Mouse (Mus musculus) megakaryocyte, embryonic 14.5 days (primary cell): ENCODE results near the gene Lif. TPM values are rescaled to one million over a fixed set of nuclear protein-coding genes. Genes with fewer than 3 reads are reported as not detected.

Experiments used
- H3K27me3 ChIP-seq: replicated peaks from 2 replicates; pipeline ENCODE3; 2012; ENCODE audit warnings: inconsistent platforms
- H3K36me3 ChIP-seq: replicated peaks from 2 replicates; pipeline ENCODE3; 2012; ENCODE audit warnings: low read length, inconsistent platforms, mixed read lengths
- H3K4me1 ChIP-seq: 2 replicates; pipeline ENCODE4 v1.6.1; 2012; ENCODE audit warnings: inconsistent platforms
- H3K4me3 ChIP-seq: replicated peaks from 2 replicates; pipeline ENCODE3; 2012; ENCODE audit warnings: moderate library complexity, mild to moderate bottlenecking, inconsistent platforms
- H3K9me3 ChIP-seq: 2 replicates; pipeline ENCODE4 v1.6.1; 2012; ENCODE audit warnings: inconsistent platforms
- FLI1 ChIP-seq: IDR thresholded peaks from 2 replicates; pipeline ENCODE4 v1.6.1; 2012; ENCODE audit warnings: low read length, inconsistent platforms, mixed read lengths
- GATA1 ChIP-seq: IDR thresholded peaks from 3 replicates; pipeline ENCODE4 v1.6.1; 2012; ENCODE audit warnings: mixed read lengths, low read length, inconsistent platforms, borderline replicate concordance
- polyA plus RNA-seq: library from polyadenylated mRNA; stranded (reverse); fragments of >175 nt; gene quantifications from 2 replicates; pipeline ENCODE4 v1.2.3, GENCODE M21; 2012; ENCODE audit warnings: low replicate concordance; ENCODE audit not compliant: insufficient read depth

Lif gene
- polyA plus RNA-seq, 1 experiment = 0.07 TPM

GRCm38 (mm10) chr11:4241180-4241579 is 16.2 kb upstream of the Lif start:
- Histone ChIP-seq H3K4me1 (peaks cover 28% of the 10 kb centered on the region), H3K36me3 (peaks cover 15% of the 10 kb centered on the region), H3K9me3 (peaks cover 13% of the 10 kb centered on the region), H3K27me3 (peaks cover 33% of the 10 kb centered on the region), H3K4me3 (no peak overlapping the region)
- no peak for TF ChIP-seq GATA1
- no peak for TF ChIP-seq FLI1

GRCm38 (mm10) chr11:4246126-4246525 is 11.2 kb upstream of the Lif start:
- no peak for TF ChIP-seq GATA1
- no peak for TF ChIP-seq FLI1
- Histone ChIP-seq H3K36me3 (no peaks in the 10 kb centered on the region), H3K4me1 (peaks cover 23% of the 10 kb centered on the region)

GRCm38 (mm10) chr11:4246623-4247022 is 10.7 kb upstream of the Lif start:
- no peak overlapping the region for H3K4me3 ChIP-seq
- no peak for TF ChIP-seq GATA1
- no peak for TF ChIP-seq FLI1
- no peaks in the 10 kb centered on the region for H3K36me3 ChIP-seq
- H3K27me3 ChIP-seq = peaks cover 27% of the 10 kb centered on the region
- H3K4me1 ChIP-seq = peaks cover 28% of the 10 kb centered on the region
- no peaks in the 10 kb centered on the region for H3K9me3 ChIP-seq

More at GRCm38 (mm10) chr11:4246126-4246525, 11.2 kb upstream of the Lif start:
- H3K27me3 ChIP-seq = peaks cover 22% of the 10 kb centered on the region
- no peaks in the 10 kb centered on the region for H3K9me3 ChIP-seq
- H3K4me3 ChIP-seq = no peak overlapping the region

GRCm38 (mm10) chr11:4247201-4247959 is 10.0 kb upstream of the Lif start:
- TF ChIP-seq GATA1 = no peak
- H3K36me3 ChIP-seq = no peaks in the 10 kb centered on the region
- no peaks in the 10 kb centered on the region for H3K9me3 ChIP-seq
- H3K27me3 ChIP-seq = peaks cover 33% of the 10 kb centered on the region
- H3K4me3 ChIP-seq = no peak overlapping the region
- H3K4me1 ChIP-seq = peaks cover 33% of the 10 kb centered on the region

- peaks cover 41% of the 10 kb centered on the region for H3K27me3 ChIP-seq
- H3K4me3 ChIP-seq = no peak overlapping the region
- H3K9me3 ChIP-seq = peaks cover 7% of the 10 kb centered on the region
- TF ChIP-seq GATA1 (no peak), FLI1 (no peak)
- H3K36me3 ChIP-seq = no peaks in the 10 kb centered on the region
- H3K4me1 ChIP-seq = peaks cover 33% of the 10 kb centered on the region
Measured at GRCm38 (mm10) chr11:4249151-4249550, 8.2 kb upstream of the Lif start.

DNA sequence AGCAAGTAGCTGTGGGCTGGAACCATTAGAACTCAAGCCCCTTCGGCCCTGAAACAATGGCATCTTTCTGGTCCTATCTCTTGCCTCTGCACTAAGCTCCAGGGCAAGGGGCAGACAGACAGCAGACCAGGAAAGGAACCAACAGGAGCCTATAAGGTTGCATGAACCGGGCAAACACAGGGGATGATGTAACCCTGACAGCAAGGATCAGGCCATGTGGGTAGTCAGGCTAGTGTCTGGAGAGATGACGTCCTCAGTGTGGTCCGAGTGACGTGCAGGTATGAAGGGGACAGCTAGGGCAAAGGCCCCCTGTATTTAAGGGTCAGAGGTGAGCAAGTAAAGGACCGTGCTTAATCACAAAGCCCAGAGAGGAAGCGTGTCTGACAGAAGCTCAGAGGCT is 7.1 kb upstream of the Lif start:
- peaks cover 7% of the 10 kb centered on the region for H3K9me3 ChIP-seq
- no peak for TF ChIP-seq FLI1
- no peak for TF ChIP-seq GATA1
- no peak overlapping the region for H3K4me3 ChIP-seq
- H3K36me3 ChIP-seq = no peaks in the 10 kb centered on the region
- peaks cover 30% of the 10 kb centered on the region for H3K4me1 ChIP-seq
- H3K27me3 ChIP-seq = peaks cover 44% of the 10 kb centered on the region

GRCm38 (mm10) chr11:4251376-4251775 is 6.0 kb upstream of the Lif start:
- H3K4me1 ChIP-seq = peaks cover 30% of the 10 kb centered on the region
- no peaks in the 10 kb centered on the region for H3K36me3 ChIP-seq
- no peak for TF ChIP-seq GATA1
- no peak for TF ChIP-seq FLI1
- H3K27me3 ChIP-seq = peaks cover 52% of the 10 kb centered on the region
- peaks cover 7% of the 10 kb centered on the region for H3K9me3 ChIP-seq
- peak overlapping the region; percentile 23 for H3K4me3 ChIP-seq

GRCm38 (mm10) chr11:4252886-4253285 is 4.5 kb upstream of the Lif start:
- TF ChIP-seq FLI1 (no peak), GATA1 (no peak)
- Histone ChIP-seq H3K4me3 (no peak overlapping the region), H3K4me1 (peaks cover 35% of the 10 kb centered on the region), H3K9me3 (peaks cover 7% of the 10 kb centered on the region), H3K36me3 (no peaks in the 10 kb centered on the region), H3K27me3 (peaks cover 61% of the 10 kb centered on the region)

- H3K4me1 ChIP-seq = peaks cover 52% of the 10 kb centered on the region
- H3K4me3 ChIP-seq = peak overlapping the region; percentile 65
- no peaks in the 10 kb centered on the region for H3K36me3 ChIP-seq
- H3K9me3 ChIP-seq = peaks cover 6% of the 10 kb centered on the region
- H3K27me3 ChIP-seq = peaks cover 73% of the 10 kb centered on the region
- TF ChIP-seq GATA1 (no peak), FLI1 (no peak)
Measured at GRCm38 (mm10) chr11:4257756-4258155, 399 bp downstream of the Lif start.

DNA sequence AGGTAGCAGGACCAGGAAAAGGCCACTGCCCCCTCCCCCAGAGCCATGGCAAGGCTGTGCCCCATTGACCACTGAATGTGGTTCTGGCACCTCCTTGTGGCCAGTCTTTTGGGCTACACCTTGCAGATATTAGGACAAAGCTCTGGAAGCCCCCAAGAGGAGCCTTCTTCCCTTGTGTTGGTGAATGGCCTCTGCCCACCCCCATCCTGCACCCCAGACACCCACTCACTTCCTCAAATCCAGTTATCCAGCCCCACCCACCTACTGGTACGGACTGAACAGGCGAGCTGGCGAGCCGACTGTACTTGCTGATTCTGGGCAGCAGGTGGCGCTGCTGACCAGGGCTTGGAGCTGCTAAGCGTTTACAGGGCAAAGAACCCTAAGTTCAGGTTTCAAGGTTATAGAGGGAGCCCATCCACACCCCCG is 1.3 kb downstream of the Lif start:
- TF ChIP-seq FLI1 (no peak), GATA1 (no peak)
- H3K36me3 ChIP-seq = no peaks in the 10 kb centered on the region
- H3K27me3 ChIP-seq = peaks cover 76% of the 10 kb centered on the region
- peaks cover 54% of the 10 kb centered on the region for H3K4me1 ChIP-seq
- H3K4me3 ChIP-seq = peak overlapping the region; percentile 87
- no peaks in the 10 kb centered on the region for H3K9me3 ChIP-seq
